Mouse (Mus musculus) erythroblast, embryonic 14.5 days (primary cell): ENCODE data around the gene Fbxo2.

Source experiments
- GATA1 ChIP-seq: IDR thresholded peaks from 2 replicates; pipeline ENCODE4 v1.6.1; 2012; ENCODE audit warnings: low read length, inconsistent platforms, mixed read lengths
- TAL1 ChIP-seq: IDR thresholded peaks from 3 replicates; pipeline ENCODE4 v1.6.1; 2012; ENCODE audit warnings: low read length, inconsistent platforms, mixed read lengths

DNA sequence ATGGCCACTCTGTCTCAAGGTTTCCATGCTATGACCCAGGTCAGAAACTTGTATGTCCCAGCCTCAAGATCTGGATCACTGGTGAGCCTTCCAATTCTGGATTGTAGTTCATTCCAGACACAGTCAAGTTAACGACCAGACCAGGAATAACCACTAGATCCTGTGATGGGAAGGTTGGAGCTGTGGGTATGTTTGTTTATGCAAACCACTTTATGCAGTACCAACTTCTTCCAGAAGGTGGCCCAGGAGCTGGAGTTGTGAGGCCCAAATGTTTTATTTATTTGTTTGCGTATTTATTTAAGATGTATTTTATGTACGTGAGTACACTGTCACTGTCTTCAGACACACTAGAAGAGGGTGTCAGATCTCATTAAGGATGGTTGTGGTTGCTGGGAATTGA, 5.4 kb upstream of the Fbxo2 start:
- no peak for TF ChIP-seq TAL1
- TF ChIP-seq GATA1 = no peak
